Mouse (Mus musculus): ENCODE measurements around the gene Tmcc3.

Tmcc3 gene

DNA sequence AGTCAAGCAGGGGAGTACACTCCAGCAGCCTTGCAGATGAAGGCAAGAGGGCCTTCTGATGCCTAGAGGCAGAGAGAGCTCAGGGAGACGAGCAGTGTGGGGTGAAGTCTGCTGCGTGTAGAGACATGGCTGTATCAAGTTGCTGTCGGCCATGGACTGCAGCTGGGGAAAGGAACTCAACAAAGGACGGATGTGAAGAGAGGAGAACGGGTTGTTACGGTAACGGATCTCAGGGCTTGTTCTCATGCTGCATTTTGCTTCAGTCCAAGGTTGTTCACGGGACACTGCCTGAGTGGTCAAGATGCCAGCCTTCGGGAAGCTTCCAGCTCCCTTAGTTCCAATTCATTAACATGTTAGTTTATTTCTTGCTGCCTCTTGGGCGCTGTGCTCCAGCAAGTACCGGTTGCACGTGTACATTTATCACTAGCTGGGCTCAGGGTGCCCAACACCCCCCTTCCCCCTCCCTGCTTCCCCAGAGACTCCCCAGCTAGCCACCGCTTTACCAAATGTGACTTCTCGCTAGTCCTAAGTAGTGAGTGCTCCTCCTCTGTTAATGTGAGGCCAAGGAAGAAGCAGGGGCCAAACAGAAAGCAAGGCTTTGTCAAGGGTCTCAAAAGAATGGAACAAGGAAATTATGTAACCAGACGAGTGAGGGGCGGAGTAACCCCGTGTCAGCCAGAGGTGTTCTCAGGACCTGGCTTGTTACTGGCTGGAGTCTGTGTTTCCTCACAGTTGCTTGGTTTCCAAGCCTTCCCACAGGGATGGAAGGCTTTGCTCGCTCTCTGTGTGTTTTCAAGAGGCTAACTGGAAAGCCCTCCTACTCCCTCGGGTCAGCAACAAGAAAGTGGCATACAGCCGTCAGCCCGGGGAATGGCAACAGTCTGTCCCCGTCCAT lies 104.4 kb downstream of the Tmcc3 start:
- CTCF ChIA-PET, result no interaction called here

DNA sequence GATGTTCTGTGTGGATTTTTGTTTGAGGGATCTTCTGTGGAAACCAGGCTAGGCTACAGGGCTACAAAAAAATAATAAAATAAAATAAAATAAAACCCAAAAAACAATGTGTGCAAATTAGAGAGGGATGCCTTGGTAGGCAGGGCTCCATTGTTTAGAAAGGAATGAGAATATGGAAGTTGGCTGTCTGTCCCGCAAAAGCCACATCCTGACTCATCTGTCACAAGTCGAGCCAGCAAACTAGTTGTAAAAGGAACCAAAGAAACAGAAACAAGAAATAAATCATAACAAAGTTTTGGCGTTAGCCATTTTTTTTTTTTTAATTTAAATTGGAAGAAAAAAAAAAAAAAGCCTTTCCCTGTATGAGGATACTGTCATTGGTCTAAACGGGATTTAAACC lies 105.9 kb downstream of the Tmcc3 start:
- CTCF ChIA-PET, result interaction anchor here (0.6 kb wide), 2 partner anchors 16 to 26 kb away, joined by 8 to 12 read pairs; no protein-coding TSS in a partner anchor

DNA sequence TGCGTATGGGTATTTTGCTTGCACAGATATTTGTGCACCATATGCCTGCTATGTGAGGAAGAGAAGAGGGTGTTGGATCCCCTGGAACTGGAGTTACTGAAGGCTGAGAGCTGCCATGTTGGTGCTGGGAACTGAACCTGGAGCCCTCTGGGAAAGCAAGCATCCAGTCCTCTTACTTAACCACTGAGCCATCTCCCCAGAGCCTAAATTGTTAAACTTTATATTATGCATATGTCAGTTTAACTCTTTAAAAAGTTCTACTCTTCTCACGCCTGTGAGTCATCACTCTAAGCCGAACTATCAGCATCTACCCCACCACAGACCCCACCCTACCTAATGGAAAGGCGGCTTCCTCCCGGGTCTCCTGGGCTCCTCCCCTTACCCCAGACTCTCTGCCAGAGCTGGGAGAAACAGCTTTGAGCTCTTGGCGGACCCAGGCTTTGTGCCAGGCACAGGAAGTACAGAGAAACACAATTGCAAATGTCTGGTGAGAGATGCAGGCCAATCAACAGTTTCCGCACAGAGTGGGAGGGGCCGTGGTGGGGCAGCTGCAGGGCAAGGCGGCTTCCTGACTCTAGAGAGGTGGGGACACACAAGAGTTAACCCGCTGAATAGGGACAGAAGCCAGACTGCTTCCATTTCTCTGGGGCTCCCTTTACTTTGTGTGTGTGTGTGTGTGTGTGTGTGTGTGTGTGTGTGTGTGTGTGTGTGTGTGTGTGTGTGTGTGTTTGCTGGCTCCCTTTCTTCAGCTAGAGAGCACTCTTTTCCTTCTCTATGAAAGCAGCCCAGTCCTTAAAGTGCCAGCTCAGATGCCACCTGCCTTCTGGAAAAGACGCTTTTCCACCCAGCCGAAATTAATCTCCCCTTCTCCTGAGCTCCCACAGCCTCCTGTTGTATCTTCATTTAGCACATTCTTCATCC lies 114.5 kb downstream of the Tmcc3 start:
- CTCF ChIA-PET, result no interaction called here

DNA sequence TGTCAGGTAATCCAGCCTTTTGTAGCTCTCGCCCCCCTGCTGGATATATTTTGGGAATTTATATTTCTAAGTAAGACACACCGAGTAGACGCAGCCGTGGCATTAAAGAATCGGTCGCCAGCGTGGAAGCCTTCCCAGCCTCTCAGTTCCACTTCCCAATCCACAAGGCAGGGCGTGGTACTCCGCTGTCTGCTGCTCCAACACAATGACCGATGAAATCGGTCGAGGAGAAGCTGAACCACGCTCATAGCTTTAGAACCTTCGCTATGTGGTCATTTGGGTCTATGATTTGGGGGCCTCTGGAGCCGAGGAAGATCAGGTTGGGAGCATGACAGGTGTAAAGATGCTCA lies 115.1 kb downstream of the Tmcc3 start:
- CTCF ChIA-PET, result no interaction called here

DNA sequence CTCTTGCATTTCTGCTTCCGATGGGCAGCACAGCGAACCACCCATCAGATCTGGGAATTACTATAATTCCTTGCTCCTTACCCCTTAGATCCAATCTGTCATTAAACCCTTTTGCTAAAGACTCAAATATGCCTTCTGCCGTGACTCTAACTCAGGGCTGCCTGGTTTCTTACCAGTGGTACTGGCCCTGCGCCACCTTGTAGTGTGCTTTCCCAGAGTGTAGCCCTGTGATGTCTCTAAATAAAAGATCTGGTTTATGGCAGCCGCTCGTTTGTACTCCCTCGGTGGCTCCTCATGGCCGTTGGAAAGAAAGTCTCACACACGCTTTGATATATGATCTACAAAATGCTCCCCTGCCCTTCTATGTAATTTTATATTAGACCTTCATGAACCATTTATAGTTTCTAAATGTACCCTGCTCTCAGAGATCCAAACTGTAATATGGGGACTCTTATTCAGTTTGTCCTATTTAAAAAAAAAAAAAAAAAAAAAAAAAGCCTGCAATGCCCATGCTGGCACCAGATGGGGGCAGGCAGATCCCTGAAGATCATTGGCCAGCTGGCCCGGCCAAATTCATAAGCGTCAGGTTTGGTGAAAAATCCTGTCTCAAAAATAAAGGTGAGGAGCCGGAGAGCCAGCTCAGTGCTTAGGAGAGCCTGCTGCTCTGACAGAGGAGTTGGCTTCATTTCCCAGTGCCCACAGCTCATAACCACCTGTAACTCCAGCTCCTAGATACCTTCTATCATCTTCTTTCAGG lies 116.6 kb downstream of the Tmcc3 start:
- CTCF ChIA-PET, result no interaction called here

DNA sequence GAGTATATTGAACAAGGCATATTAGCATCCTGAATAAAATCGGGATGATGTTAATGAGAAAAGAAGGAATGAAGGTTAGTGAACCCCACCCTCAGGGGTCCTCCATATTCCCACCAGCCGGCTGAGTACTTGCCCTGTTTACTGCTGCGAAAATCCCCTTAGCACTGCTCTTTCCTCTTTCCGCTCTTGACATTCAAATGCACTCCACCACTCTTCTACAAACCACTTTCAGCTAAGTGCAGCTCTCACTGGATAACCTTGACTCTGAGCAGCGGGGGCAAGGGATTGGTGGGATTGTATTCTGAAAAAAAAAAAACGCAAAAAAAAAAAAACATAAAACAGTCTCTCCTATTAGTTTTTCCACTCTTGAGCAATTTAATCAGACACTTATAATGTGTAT lies 118.8 kb downstream of the Tmcc3 start:
- CTCF ChIA-PET, result no interaction called here

DNA sequence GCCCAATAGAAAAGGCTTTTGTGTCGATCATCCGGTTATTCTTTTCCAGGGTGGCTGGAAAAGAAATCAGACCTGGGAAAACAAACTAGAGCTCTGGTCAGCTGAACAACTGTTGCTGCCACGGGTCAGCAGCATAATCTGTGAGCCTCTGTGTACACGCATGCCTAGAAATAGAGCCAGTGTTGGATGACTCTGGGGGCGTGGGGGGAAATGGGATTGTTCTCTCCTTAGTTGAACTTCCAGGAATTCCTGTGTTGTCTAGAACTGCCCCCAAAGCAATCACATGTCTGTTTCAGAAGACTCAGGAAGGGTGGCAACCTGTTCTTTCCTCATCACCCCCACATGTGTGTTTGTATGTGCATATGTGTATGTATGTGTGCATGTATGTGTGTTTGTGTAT lies 121.2 kb downstream of the Tmcc3 start:
- CTCF ChIA-PET, result no interaction called here

DNA sequence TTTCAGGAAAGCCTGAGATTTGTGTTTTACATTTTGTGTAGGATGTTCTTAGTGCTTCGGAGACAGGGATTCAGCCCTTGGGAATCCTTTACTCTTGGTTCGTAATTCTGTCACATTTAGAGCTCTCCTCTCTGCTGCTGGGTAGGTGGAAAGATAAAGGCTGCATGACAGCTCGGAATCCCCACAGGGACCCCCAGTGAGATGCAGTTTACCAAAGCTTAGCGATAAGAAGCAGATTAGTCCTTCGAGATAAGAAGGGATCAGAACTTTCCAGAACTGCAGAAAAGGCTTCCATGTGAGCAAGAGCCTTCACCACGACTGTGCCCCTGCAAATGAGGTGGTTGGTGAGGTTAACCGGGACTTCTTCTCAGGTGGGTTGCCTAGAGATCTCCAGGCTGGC lies 122.2 kb downstream of the Tmcc3 start:
- CTCF ChIA-PET, result interaction anchor here (0.7 kb wide), 1 partner anchor 16 kb away, joined by 8 read pairs; no protein-coding TSS in a partner anchor

DNA sequence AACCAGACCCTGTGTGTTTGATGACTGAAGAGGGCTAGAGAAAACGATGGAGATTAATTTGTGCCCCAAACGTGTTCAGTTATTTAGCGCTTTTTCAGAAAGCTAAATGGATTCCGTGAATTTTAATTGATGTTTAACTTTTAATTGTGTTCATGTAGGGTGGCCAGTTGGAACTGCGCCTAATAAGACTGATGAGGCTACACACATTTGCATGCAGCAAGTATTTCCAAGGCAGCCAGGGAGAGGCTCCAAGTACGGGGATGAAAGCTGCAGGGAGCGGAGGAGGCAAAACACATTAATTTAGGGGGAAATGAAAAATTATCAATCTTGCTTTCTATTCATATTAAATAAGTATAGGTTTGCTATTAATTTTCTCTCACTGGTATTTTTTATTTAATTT lies 131.0 kb downstream of the Tmcc3 start:
- CTCF ChIA-PET, result no interaction called here

DNA sequence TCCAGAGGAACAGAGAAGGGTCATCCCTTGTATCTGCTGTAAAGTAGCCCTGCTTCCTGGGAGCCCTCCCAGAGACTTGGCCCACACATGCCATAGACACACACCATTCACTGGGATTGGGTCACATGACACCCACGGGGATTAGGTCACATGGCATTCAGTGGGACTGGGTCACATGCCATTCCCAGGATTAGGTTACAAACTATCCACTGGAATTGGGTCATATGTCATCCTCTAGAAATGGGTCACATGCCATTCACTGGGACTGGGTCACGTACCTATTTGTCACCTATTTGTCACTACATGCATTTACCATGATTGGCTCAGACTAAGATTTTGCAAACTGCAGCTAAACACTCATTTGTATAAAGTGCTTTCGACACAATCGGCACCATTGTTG lies 131.7 kb downstream of the Tmcc3 start:
- CTCF ChIA-PET, result interaction anchor here (0.7 kb wide), 1 partner anchor 26 kb away, joined by 12 read pairs; no protein-coding TSS in a partner anchor

DNA sequence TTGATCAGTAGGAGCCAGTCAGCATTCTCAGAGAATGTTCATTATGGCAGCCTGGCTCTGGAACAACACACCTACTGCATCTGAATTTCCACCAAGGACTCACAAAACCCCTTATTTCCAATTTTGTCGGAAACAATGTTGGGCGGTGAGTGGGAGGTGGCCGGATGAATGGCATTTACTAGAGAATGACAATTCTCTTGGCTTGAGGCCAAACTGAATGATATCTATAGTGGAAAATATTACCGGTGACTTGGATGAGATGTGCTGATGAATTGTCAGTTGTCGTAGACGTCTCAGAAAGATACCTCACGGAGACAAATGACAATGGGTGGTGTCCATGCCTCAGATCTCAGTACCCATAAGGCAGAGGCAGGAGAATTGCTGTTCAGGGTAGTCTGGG lies 133.4 kb downstream of the Tmcc3 start:
- CTCF ChIA-PET, result no interaction called here

DNA sequence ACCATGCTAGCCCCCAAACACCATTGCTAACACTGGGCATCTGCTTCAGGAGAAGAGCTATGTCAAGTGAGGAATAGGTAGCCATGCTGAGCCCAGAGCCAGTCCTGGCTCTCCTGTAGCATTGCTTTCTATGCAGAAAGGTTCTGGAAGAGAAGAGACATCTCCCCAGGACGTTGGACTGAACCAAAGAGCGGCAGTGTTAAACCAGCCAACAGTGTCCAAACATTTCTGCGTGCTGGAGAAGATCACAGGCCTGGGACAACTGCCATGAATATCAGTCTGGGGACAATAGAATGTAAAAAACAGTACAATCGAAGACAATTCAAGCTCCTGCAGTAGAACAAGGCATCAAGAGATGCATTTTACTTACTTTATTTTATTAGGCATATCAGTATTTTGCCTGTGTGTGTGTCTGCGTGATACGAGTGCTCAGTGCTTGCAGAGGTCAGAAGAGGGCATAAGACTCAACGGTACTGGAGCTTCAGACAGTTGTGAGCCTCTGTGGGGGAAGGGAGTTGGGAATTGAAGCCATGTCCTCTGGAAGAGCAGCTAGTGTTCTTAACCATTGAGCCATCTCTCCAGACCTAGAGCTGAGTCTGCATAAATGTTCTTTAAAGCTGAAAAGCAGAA lies 134.7 kb downstream of the Tmcc3 start:
- CTCF ChIA-PET, result no interaction called here

DNA sequence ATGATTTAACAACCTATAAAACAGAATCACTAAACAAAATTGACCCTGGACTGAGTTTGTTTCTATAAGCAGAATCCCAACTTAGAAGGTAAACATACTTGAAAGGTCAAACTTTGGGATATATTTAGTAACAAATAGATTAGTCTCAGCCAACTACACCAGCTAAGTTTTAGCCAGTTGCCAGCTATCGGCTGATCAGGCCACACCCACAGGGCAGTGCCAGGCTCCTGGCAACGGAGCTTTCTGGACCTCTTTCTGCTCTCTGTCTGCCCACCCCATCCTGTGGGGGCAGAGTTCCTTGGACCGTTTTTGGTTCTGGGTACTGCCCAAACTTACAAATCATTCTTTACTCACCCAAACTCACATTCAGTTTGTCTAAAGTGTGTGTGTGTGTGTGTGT lies 137.9 kb downstream of the Tmcc3 start:
- CTCF ChIA-PET, result no interaction called here

DNA sequence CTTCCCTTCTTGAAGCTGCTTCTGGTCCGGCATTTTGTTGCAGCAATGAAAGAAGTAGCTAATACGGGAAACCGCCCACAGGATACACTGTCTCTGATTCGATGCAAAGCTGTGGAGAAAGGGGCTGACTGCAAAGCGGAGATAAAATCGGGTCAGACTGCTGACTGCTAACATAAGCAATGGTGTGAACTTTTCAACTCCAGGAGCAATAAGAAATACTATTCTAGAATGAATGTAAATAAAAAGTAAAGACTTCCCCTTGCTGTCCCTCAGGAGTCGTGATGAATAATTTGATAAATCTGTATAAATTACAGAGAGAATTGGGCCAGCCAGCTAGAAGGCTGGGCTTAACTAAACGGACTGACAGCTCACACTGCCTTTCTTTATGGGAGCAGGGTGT lies 139.0 kb downstream of the Tmcc3 start:
- CTCF ChIA-PET, result no interaction called here

DNA sequence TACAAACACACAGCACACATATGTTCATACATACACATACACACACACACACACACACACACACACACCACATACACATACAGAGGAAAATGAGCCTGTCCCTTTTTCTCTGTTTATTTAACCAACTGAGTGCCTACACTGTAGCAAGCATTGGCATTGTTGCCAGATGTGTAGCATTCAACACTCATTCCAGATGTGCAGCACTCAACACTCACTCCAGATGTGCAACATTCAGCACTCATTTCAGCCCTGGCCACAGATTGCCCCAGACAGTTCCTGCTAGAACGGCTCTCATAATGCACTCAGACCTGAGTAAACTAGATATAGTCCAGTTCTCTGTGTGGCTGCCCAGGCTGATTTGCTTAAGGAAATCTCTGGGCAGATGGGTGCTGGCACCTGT lies 145.7 kb downstream of the Tmcc3 start:
- CTCF ChIA-PET, result no interaction called here

DNA sequence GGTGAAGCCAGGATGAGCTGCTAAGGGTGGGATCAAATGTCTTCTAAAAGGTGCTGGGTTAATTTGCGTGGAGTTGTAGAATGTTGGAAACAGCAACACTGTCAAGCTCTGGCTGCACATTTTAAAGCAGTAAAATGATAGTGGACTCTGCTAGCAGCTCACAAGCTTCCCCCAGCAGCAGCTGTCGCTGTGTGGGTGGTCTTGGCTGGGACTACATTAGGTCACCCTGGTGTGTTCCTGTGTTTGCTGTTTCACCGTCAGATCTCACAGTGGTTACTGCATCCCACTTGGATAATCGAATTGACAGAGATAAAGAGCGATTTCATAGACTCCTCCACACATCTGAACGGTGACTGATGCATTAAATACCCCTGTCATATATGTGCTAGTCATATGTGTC lies 146.9 kb downstream of the Tmcc3 start:
- CTCF ChIA-PET, result interaction anchor here (0.7 kb wide), 1 partner anchor 57 kb away, joined by 3 read pairs; no protein-coding TSS in a partner anchor

DNA sequence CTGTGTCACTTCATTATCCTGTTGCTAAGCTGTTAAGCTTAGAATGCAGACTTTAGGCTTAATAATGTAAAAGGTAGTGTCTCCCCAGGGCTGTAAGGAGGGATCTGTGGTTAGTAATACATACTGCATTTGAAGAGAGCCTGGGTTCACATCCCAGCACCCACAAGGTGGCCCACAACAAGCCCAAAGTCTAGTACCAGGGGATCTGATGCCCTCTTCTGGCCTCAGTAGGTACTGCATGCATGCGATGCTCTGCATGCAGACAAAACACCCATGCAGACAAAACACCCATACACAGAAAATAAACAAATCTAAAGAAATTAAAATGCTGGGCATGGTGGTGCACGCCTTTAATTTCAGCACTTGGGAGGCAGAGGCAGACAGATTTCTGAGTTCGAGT lies 149.6 kb downstream of the Tmcc3 start:
- CTCF ChIA-PET, result interaction anchor here (0.6 kb wide), 1 partner anchor 14 kb away, joined by 3 read pairs; no protein-coding TSS in a partner anchor

DNA sequence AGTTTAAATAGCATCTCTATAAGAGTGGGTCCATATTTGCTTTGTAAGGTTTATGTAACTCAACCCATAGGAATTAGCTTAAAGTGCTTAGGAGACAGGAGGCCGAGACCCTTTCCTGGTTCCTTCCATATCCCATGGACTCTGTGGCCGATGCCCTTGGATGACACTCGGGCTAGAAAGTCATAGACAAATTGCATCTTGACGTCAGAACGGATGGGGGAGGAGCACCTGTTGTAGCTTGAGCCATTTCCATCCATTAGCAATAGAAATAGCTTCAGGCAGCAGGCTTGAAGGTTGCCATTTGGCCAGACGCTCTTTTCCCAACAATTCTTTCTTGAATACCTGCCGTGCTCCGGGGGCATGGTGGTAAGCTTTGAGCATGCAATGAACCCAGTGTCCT lies 150.1 kb downstream of the Tmcc3 start:
- CTCF ChIA-PET, result no interaction called here

DNA sequence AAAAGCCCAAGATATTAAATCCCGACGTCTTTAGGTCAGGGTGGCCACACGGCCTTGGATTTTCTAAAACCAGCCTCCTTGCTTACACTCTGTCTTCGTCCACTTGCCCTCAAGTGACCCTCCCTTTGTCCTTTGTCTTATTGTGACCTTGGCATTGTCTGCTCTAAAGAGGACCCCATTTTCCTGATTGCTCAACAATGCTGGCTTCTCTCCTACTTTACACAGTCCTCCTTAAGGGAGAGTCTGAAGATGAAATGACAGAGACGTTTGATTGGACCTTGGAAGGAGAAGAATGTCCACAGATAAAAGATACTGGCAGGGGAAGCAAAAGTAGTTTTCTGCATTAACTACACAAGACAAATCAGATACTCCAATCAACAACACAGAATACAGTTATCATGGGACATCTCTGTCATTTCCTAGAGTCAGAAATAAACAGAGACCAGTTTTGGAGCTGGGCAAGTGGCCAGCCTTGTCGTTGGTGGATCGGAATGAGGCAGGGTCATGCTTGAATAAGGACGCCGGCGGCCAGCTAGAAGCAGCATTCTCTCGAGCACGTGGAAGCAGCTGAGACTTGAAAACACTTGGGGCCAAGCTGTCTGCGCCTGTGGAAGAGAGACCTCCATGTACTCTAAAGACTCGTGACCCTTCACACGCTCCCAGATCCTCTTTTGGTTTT lies 150.8 kb downstream of the Tmcc3 start:
- CTCF ChIA-PET, result no interaction called here

DNA sequence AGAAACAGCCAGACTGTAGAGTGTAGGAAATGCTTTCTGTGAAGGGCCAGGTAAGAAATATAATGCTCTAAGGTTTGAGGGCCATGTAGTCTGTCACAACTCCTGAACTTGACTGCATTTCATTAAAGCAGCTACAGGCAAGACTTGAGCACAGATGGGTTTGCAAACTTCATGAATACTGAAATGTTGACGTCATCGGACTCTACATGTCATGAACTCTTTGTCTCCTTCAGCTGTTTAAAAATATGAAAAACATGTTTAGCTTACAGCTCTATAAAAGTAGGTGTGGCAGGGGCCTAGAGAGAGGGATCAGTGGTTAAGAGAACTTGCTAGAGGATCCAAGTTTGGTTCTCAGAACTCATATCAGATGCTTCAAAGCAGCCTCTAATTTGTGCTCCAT lies 151.7 kb downstream of the Tmcc3 start:
- CTCF ChIA-PET, result no interaction called here

DNA sequence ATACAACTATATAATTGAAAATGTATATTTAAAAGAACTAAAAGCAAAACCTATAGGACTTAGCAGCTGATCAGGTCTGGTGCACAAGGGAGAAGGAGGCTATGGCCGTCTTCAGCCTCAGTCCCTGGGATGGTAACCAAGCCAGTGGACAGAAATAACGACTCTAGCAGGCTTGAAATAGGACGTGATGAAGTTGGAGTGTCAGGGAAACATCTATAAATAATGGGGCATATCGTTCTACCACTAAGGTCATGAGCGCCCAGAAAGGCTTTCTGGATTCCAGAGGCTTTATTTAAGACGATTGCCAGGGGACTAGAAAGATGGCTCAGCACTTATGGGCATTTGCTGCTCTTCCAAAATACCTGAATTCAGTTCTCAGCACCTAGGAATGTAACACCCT lies 153.9 kb downstream of the Tmcc3 start:
- CTCF ChIA-PET, result no interaction called here
